Mouse (Mus musculus) A20 (cell line): ENCODE results near the gene Pnma1.

ENCODE experiments used
- DNase-seq: peaks from one replicate; pipeline ENCODE4 v3.0.0-alpha.2; 2011; ENCODE audit warnings: low read depth, low spot score

Pnma1 gene

GRCm38 (mm10) chr12:84147954-84148621 lies at the start of gene Pnma1:
TSS of gene Pnma1 (minus strand) at chr12:84148489.
- DNase-seq, result no peak

GRCm38 (mm10) chr12:84195195-84195594 lies 46.9 kb upstream of the Pnma1 start:
- DNase-seq, result peak; percentile 75

- peak; percentile 68 for DNase-seq
Observed at GRCm38 (mm10) chr12:84194400-84195109, 46.3 kb upstream of the Pnma1 start.

- DNase-seq, result peak; percentile 97
Observed at GRCm38 (mm10) chr12:84193642-84194399, 45.5 kb upstream of the Pnma1 start.

GRCm38 (mm10) chr12:84192741-84193641 lies 44.7 kb upstream of the Pnma1 start:
- peak; percentile 83 for DNase-seq

GRCm38 (mm10) chr12:84192280-84192679 lies 44.0 kb upstream of the Pnma1 start:
- peak; percentile 70 for DNase-seq

- no peak for DNase-seq
Observed at GRCm38 (mm10) chr12:84191770-84192169, 43.5 kb upstream of the Pnma1 start.

- DNase-seq, result peak; percentile 16
Observed at GRCm38 (mm10) chr12:84191190-84191589, 42.9 kb upstream of the Pnma1 start.

- peak; percentile 16 for DNase-seq
Observed at GRCm38 (mm10) chr12:84190151-84190820, 42.0 kb upstream of the Pnma1 start.

- no peak for DNase-seq
Observed at GRCm38 (mm10) chr12:84188881-84189444, 40.7 kb upstream of the Pnma1 start.

- DNase-seq, result peak; percentile 88
Observed at GRCm38 (mm10) chr12:84187752-84188601, 39.7 kb upstream of the Pnma1 start.

- no peak for DNase-seq
Observed at GRCm38 (mm10) chr12:84186950-84187349, 38.7 kb upstream of the Pnma1 start.

- DNase-seq, result no peak
Observed at GRCm38 (mm10) chr12:84186536-84186935, 38.2 kb upstream of the Pnma1 start.

GRCm38 (mm10) chr12:84185547-84185946 lies 37.3 kb upstream of the Pnma1 start:
- no peak for DNase-seq

- no peak for DNase-seq
Observed at GRCm38 (mm10) chr12:84184979-84185378, 36.7 kb upstream of the Pnma1 start.

GRCm38 (mm10) chr12:84181999-84182398 lies 33.7 kb upstream of the Pnma1 start:
- no peak for DNase-seq

GRCm38 (mm10) chr12:84180701-84181435 lies 32.6 kb upstream of the Pnma1 start:
- peak; percentile 86 for DNase-seq

GRCm38 (mm10) chr12:84180090-84180489 lies 31.8 kb upstream of the Pnma1 start:
- no peak for DNase-seq
